Mouse (Mus musculus) mouse embryonic stem cell (cell line): ENCODE data around the gene Rnft2.

Experiments used
- in situ Hi-C, 2 experiments: fragments of 300-500 bp; cut with MboI; formaldehyde crosslinking; loops; 1 replicate in 1 of 2; 3 replicates in 1 of 2; pipeline ENCODE4 v1.14.3; 2019 to 2020; ENCODE audit warnings: low sequenced_read_pairs in 2 of 2, low pct_unique_long_range_greater_than_20kb in 1 of 2, mixed read lengths in 1 of 2; ENCODE audit not compliant: unreplicated experiment in 1 of 2

Rnft2 gene

GRCm38 (mm10) chr5:118259636-118260035 lies 14.7 kb upstream of the Rnft2 start:
- in situ Hi-C loops, result no loop called here

DNA sequence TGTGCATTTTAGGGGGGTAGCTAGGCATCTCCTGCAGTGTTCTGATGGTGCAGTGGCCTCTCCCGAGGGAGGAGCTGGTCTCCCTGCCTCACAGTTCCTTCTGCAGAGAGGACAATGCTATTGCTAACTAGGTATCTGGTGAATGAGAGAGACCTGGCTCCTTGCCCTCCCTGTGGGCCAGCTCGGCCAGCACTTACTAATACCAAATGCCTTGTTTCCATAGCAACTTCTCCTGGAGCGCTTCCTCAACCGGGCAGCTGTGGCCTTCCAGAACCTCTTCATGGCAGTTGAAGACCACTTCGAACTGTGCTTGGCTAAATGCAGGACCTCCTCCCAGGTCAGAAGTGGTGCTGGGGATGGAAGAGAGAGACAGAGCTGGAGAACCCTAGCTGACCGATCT lies 14.2 kb upstream of the Rnft2 start:
- in situ Hi-C loops, result no loop called here

- in situ Hi-C loops, result no loop called here
These were observed 12.1 kb upstream of the Rnft2 start for GRCm38 (mm10) chr5:118256981-118257380.

GRCm38 (mm10) chr5:118253551-118253950 lies 8.6 kb upstream of the Rnft2 start:
- in situ Hi-C loops, result no loop called here

GRCm38 (mm10) chr5:118250987-118251386 lies 6.1 kb upstream of the Rnft2 start:
- in situ Hi-C loops, result no loop called here

- in situ Hi-C loops, result no loop called here
These were observed 2.5 kb upstream of the Rnft2 start for GRCm38 (mm10) chr5:118247378-118247777.

- in situ Hi-C loops, result no loop called here
These were observed 841 bp upstream of the Rnft2 start for GRCm38 (mm10) chr5:118245606-118246308.

DNA sequence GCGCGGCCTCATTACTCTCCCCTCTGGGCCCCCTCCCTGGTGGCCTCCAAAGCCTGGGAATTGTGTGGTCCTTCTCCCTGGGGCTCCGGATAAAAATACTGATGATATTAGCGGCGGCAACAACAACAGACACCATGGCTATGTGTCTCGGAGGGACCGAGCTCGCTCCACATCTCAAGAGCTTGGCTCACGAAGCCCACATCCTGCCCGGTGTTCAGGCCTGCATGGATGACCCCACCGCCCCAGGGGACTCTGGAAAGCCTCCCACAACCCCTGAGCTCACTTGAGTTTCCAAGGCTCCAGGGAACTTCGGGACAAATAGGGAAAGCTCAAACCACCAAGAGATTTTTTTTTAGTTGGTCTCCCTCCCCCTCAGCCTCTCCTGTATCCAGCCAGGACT lies 5.2 kb downstream of the Rnft2 start:
- in situ Hi-C loops, result no loop called here

DNA sequence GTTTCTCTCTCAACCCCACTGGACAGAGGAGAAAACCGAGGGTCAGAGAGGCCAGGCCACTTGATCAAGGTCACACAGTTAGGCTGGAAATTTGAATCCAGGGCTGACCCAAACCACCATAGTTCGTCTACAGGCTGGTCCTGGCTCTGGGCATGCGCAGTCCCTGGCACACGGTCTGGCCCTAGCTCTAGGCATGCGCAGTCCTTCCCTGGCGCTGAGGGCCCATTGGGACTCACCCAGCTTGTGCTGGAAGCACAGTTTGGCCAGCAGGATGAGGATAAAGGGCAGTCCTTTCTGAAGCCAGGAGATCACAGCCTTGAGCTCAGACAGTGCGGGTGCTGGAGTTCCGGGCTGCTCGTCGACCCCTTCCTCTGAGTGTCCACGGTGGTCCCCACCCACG lies 8.0 kb downstream of the Rnft2 start:
- in situ Hi-C loops, result no loop called here

- in situ Hi-C loops, result no loop called here
These were observed 14.8 kb downstream of the Rnft2 start for GRCm38 (mm10) chr5:118230071-118230611.

- in situ Hi-C loops, result no loop called here
These were observed 21.7 kb downstream of the Rnft2 start for GRCm38 (mm10) chr5:118223142-118223757.

DNA sequence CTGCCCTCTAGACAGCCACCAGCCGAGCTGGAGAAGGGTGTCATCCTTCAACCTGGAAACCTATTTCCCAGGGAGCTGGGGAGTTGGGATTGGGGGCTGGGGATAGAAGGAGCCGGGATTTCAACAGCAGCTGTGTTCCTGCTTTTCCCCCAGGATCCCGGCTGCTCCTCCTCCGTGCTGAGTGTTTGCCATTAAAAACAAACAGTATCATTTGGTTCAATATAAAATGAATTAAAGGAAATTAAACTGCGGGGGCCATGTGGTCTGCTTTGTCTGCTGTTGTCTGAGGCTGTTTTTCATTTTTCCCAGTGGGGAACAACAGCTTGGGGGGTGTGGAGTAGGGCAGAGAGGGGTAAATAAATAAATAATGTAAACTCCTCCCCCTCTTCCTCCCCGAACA lies 27.5 kb downstream of the Rnft2 start:
- in situ Hi-C loops, result no loop called here

DNA sequence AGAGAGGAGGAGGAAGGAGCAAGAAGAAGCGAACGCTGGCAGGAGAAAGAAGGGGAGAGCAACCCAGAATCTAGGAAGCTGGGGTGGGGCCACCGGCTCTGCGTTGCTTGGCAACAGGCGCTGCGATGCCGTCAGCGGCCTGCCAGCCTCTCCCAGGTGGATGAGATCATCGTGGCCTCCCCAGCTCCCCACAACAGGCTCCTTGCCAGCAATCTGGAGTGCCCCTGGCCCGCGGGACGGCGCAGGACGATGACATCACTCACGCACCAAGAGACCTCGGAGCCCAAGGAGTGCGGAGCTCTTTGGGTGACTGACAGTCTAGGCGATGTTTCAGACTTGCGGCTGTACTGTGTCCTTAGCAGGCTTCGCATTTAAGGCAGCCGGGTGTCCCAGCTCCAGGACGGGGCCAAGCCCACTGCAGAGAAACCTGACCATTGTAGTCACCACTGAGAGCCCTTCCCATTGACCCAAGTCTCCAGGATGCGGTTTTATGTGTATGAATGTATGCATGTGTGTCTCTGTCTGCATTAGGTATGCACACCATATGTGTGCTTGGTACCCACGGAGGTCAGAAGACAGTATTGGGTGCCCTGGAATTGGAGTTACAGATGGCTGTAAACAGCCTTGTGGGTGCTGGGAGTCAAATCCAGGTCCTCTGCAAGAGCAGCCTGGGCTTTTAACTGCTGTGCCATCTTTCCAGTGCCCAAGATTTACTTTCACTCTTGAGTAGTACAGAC lies 30.3 kb downstream of the Rnft2 start:
- in situ Hi-C loops, result no loop called here

- in situ Hi-C loops, result no loop called here
These were observed 30.9 kb downstream of the Rnft2 start for GRCm38 (mm10) chr5:118214012-118214411.

- in situ Hi-C loops, result no loop called here
These were observed 39.1 kb downstream of the Rnft2 start for GRCm38 (mm10) chr5:118205852-118206251.

DNA sequence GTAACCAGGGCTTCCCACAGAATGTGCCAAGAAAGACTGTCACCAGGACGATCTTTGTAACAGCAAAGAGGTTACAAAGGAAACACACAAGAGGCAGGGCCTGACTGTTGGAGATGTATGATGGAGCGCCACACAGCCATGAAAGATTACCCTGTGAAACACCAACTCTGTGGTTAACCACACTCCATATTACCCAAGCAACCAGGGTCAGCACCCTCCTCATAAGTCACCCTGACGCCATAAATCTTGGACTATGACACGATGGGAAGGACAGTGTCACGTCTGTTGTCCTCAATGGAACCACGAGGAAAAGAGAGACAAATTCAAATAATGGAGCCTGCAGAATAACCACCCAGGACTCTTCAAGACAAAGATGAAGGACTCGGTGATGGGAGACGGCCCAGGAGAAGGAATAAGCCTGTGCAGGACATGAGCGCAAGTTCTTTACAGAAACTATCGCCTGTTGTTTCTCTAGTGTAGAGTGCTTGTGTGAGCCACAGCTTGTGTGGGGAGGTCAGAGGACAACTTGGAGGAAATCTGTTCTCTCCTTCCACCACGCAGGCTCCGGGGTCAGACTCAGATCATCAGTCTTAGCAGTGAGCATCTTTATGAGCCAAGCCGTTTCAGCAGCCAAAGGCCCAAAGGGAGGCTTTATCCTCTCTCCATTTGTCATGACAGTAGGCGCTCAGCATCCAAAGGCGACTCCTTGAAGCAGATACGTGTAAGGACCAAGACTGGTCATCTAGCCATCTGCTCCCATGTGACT lies 40.1 kb downstream of the Rnft2 start:
- in situ Hi-C loops, result no loop called here

DNA sequence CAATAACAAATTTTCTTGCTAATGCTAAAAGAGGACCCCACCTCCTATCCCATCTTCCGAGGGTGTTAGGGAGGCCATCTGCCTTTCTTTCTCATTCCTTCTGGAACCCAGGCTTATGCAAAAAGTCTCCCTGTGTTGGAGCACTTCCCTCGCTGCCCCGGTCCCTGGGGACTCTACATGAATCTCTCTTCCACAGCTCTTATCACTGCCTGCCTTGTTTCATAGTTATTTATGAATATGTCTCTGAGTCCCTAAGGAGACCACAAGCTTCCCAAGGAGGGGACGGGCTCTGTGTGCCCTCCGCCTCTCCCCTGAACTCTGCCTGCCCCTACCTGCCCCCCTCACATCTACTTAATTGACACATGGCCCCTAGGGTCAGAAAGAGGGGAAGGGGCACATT lies 45.2 kb downstream of the Rnft2 start:
- in situ Hi-C loops, result no loop called here

DNA sequence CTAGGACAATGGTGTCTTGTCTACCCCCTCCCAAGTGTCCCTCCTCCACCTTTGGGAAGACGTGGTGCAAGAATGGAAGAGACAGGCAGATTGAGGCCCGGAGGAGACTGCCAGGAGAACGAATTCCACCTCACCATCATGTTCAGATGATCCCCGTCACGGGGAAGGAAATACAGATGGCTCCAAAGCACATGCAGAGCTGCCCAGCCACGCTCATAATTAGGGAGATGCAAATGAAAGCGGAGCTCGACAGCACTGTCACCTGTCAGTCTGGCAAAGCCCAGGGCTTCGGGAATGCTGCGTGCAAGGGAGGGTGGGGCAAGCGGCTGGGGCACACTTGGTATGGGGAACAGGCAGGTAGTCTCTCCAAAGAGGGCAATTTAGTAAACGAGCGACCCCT lies 47.5 kb downstream of the Rnft2 start:
- in situ Hi-C loops, result no loop called here

DNA sequence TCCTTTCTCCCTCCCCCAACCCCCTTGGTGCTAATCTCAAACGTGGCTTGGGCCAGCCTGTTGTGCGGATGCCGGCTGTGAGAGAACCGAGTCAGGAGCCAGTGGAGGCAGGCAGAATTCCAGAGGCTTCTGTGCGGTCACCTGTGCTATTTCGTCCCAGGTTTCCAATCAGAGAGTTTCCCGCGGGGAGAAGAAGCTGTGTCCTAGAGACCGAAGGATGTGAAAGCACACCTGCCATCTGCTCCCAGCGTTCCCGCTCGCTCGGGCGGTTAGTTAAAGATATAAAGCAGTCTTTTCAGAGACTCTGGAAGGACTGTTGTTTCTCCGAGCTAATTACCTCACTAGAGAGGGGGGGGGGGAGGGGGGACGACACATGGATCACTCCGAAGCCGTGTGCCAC lies 52.7 kb downstream of the Rnft2 start:
- in situ Hi-C loops, result no loop called here
